Mouse (Mus musculus) liver, embryonic 16.5 days (tissue): Measurements from ENCODE around the gene Praf2. TPM values are rescaled to one million over a fixed set of nuclear protein-coding genes. Genes with fewer than 3 reads are reported as not detected.
A peak's percentile ranks its signal among the peaks of the same experiment; 100 is the strongest.
"Not testable (repeated sequence)": the region's sequence is repeated elsewhere in the genome, so short reads cannot be mapped to it uniquely, and the experiment has no call there.

ENCODE experiments used
- ATAC-seq: fragments of 200-750 bp; cut with Nextera tagmentation; 2 replicates; pipeline ENCODE4 v1.8.0; 2017; ENCODE audit warnings: low read depth, mild to moderate bottlenecking, moderate number of reproducible peaks, moderate library complexity
- H3K27ac ChIP-seq: fragments of 300-500 bp; sonication (generic); 2 replicates; pipeline ENCODE4 v1.5.1; 2014; ENCODE audit warnings: mild to moderate bottlenecking, low read length
- H3K27me3 ChIP-seq: fragments of 300-500 bp; sonication (generic); 2 replicates; pipeline ENCODE4 v1.6.1; 2014; ENCODE audit warnings: low read depth, low read length, mixed read lengths; ENCODE audit not compliant: control insufficient read depth, insufficient read depth
- H3K36me3 ChIP-seq: fragments of 300-500 bp; sonication (generic); 2 replicates; pipeline ENCODE4 v1.6.1; 2014; ENCODE audit warnings: mild to moderate bottlenecking; ENCODE audit not compliant: control insufficient read depth, insufficient read depth
- H3K4me1 ChIP-seq: fragments of 300-500 bp; sonication (generic); 2 replicates; pipeline ENCODE4 v1.6.1; 2014; ENCODE audit warnings: low read depth, low read length, mixed read lengths; ENCODE audit not compliant: control insufficient read depth
- H3K4me2 ChIP-seq: fragments of 300-500 bp; sonication (generic); 2 replicates; pipeline ENCODE4 v1.6.1; 2014; ENCODE audit warnings: low read depth, low read length, mixed read lengths
- H3K4me3 ChIP-seq: fragments of 300-500 bp; sonication (generic); 2 replicates; pipeline ENCODE4 v1.5.1; 2014; ENCODE audit warnings: low read depth, mild to moderate bottlenecking, low read length
- H3K9ac ChIP-seq: fragments of 300-500 bp; sonication (generic); 2 replicates; pipeline ENCODE4 v1.6.1; 2014; ENCODE audit warnings: low read depth, low read length
- H3K9me3 ChIP-seq: fragments of 300-500 bp; sonication (generic); replicated peaks from 2 replicates; pipeline ENCODE4 v1.6.1; 2016; ENCODE audit warnings: low read length; ENCODE audit not compliant: control insufficient read depth
- WGBS: fragments of 180-500 bp; shearing (Covaris S2); extraction: QIAGEN DNeasy Blood & Tissue Kit; methylation state at CpG from one replicate; pipeline ENCODE4 v1.1.7; 2014; ENCODE audit not compliant: insufficient replicate concordance; 5-methylcytosine and 5-hydroxymethylcytosine counted together
- polyA plus RNA-seq: library from polyadenylated mRNA; unstranded; fragments of >200 nt; fragmentation: Nextera tagmentation; extraction: Ambion mirVana; gene quantifications from 2 replicates; pipeline ENCODE4 v1.2.1, GENCODE M21; 2015

Gene Praf2
- polyA plus RNA-seq, 1 experiment from 2014 or later = 6.0 TPM

- peaks cover 4% of the 10 kb centered on the region; the same call in 1 of the 2 replicates for H3K36me3 ChIP-seq
- H3K4me2 ChIP-seq = peak within 1 kb of the TSS; percentile 44
- H3K9ac ChIP-seq = peak within 1 kb of the TSS; percentile 77
- WGBS = 11% methylated on average over 33 of the region's 33 CpGs
- H3K4me3 ChIP-seq = peak within 1 kb of the TSS; percentile 75
- H3K9me3 ChIP-seq = no peaks in the 10 kb centered on the region
- no peaks in the 10 kb centered on the region; the same call in none of the 2 replicates for H3K4me1 ChIP-seq
- H3K27ac ChIP-seq = peak within 1 kb of the TSS; percentile 64
- ATAC-seq = peak; percentile 97
- H3K27me3 ChIP-seq = no peaks in the 10 kb centered on the region
Measured at GRCm38 (mm10) chrX:7696954-7697381, 31.3 kb upstream of the Praf2 start, which contains the start of gene Gpkow. Gene Gpkow, plus strand, starts transcription at chrX:7697131.

- ATAC-seq = peak; percentile 8; the same call in 1 of the 2 replicates
- Histone ChIP-seq H3K9ac (0 out of 2 replicates have a peak overlapping the region, but pooled peaks have one; percentile 31), H3K4me3 (peak overlapping the region; percentile 51), H3K4me2 (peak overlapping the region; percentile 64)
- not testable (repeated sequence) for H3K27me3 ChIP-seq, H3K27ac ChIP-seq, H3K9me3 ChIP-seq, H3K36me3 ChIP-seq, H3K4me1 ChIP-seq
- 20% methylated on average over 6 of the region's 12 CpGs for WGBS
Measured at GRCm38 (mm10) chrX:7713764-7714134, 14.5 kb upstream of the Praf2 start.

- Histone ChIP-seq H3K4me2 (peak within 1 kb of the TSS; percentile 64), H3K9ac (0 out of 2 replicates have a peak within 1 kb of the TSS, but pooled peaks have one; percentile 31), H3K4me3 (peak within 1 kb of the TSS; percentile 51)
- not testable (repeated sequence) for H3K27ac ChIP-seq, H3K27me3 ChIP-seq, H3K4me1 ChIP-seq, H3K9me3 ChIP-seq, H3K36me3 ChIP-seq
- peak; percentile 94 for ATAC-seq
- WGBS = 14% methylated on average over 34 of the region's 60 CpGs
Measured at GRCm38 (mm10) chrX:7714135-7714899, 13.9 kb upstream of the Praf2 start, which contains the start of gene Wdr45. Gene Wdr45, plus strand, starts transcription at chrX:7714333.

GRCm38 (mm10) chrX:7716058-7716457 is 12.2 kb upstream of the Praf2 start:
- not testable (repeated sequence) for H3K9me3 ChIP-seq, H3K4me1 ChIP-seq, H3K4me2 ChIP-seq, H3K9ac ChIP-seq, H3K4me3 ChIP-seq, ATAC-seq, H3K27ac ChIP-seq, H3K27me3 ChIP-seq, H3K36me3 ChIP-seq
- 35% methylated on average over 1 of the region's 1 CpGs for WGBS

GRCm38 (mm10) chrX:7721514-7722281 is 6.5 kb upstream of the Praf2 start, which contains the start of gene Gm45208:
Gene Gm45208, plus strand, starts transcription at chrX:7722245.
- WGBS = 21% methylated on average over 22 of the region's 22 CpGs
- Histone ChIP-seq H3K36me3 (peaks cover 3% of the 10 kb centered on the region; the same call in 1 of the 2 replicates), H3K4me1 (peaks cover 4% of the 10 kb centered on the region; the same call in 1 of the 2 replicates), H3K4me3 (peak within 1 kb of the TSS; percentile 71), H3K9ac (peak within 1 kb of the TSS; percentile 72), H3K4me2 (peak within 1 kb of the TSS; percentile 64), H3K9me3 (no peaks in the 10 kb centered on the region), H3K27me3 (no peaks in the 10 kb centered on the region), H3K27ac (peak within 1 kb of the TSS; percentile 89)
- peak; percentile 93 for ATAC-seq

- Histone ChIP-seq H3K4me1 (peaks cover 4% of the 10 kb centered on the region; the same call in 1 of the 2 replicates), H3K27me3 (no peaks in the 10 kb centered on the region), H3K4me3 (peak overlapping the region; percentile 71), H3K4me2 (peak overlapping the region; percentile 64), H3K9ac (peak overlapping the region; percentile 72), H3K27ac (peak overlapping the region; percentile 89), H3K9me3 (no peaks in the 10 kb centered on the region), H3K36me3 (peaks cover 6% of the 10 kb centered on the region; the same call in 1 of the 2 replicates)
- ATAC-seq = no peak; the same call in 1 of the 2 replicates
- 18% methylated on average over 11 of the region's 11 CpGs for WGBS
Measured at GRCm38 (mm10) chrX:7722282-7722611, 6.0 kb upstream of the Praf2 start.

- Histone ChIP-seq H3K9ac (peak overlapping the region; percentile 72), H3K27ac (peak overlapping the region; percentile 89), H3K27me3 (no peaks in the 10 kb centered on the region), H3K9me3 (no peaks in the 10 kb centered on the region), H3K36me3 (peaks cover 6% of the 10 kb centered on the region; the same call in 1 of the 2 replicates), H3K4me3 (peak overlapping the region; percentile 71), H3K4me1 (peaks cover 4% of the 10 kb centered on the region; the same call in 1 of the 2 replicates), H3K4me2 (peak overlapping the region; percentile 64)
- 13% methylated on average over 4 of the region's 4 CpGs for WGBS
- no peak for ATAC-seq
Measured at GRCm38 (mm10) chrX:7722691-7723090, 5.5 kb upstream of the Praf2 start.

GRCm38 (mm10) chrX:7724135-7724534 is 4.1 kb upstream of the Praf2 start:
- Histone ChIP-seq H3K4me2 (no peak overlapping the region), H3K27me3 (no peaks in the 10 kb centered on the region), H3K36me3 (peaks cover 6% of the 10 kb centered on the region; the same call in 1 of the 2 replicates), H3K4me3 (no peak overlapping the region), H3K27ac (no peak overlapping the region), H3K9me3 (no peaks in the 10 kb centered on the region), H3K9ac (no peak overlapping the region), H3K4me1 (peaks cover 4% of the 10 kb centered on the region; the same call in 1 of the 2 replicates)
- no peak for ATAC-seq
- WGBS = 73% methylated on average over 7 of the region's 7 CpGs
